8 mouse cellular contexts compared by ENCODE assay signal in the genomic region with DNA sequence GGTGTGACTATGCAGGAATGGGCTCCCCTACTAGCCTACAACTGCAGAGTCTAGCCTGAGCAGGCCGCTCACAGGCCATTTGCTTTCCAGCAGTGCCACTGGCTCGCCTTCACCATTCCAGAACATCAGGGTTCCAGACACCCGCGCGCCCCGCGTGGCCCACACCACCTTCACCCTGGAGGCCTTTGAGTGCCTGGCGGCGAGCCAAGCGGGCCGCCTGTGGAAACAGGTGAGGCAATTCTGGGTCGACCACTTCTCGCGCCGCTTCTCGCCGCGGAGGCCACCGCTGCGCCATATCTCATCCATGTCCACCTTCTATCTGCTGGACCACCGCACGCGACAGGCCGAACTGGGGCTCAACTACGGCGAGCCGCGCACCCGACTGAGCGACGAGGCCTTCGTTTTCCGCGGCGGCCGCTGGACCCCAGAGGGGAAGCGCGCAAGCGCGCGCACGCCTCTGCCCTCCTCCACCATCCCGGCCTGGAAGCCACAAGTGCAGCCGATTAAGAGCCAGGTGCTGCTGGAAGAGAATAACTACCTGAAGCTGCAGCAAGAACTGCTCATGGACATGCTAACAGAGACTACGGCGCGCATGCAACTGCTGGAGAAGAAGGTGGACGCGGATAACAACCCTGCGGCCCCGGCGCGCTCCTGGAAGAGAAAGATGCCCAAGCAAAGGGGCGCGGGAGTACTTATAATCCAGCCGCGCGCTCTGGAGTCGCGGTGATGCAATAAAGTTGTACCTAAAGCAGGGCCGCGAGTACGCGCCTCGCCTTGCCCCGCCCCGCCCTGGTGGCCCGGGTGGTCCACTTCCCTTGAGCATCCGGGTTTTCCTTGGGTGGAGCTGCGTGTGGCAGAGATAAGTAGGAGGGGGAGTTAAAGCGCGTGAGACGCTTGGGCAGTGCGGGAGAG. TPM values are rescaled to one million over a fixed set of nuclear protein-coding genes. Genes with fewer than 3 reads are reported as not detected.
DNase-seq lines count a peak whose midpoint lies in the region; ATAC-seq and TF ChIP-seq lines count a peak whose summit lies in the region.

No protein-coding gene starts in this region.

- ATAC-seq in forebrain, embryonic 13.5 days: peak; percentile 81
- peak; percentile 51 to 60; a peak in 3 of 4 replicates for ATAC-seq in hematopoietic stem cell, adult 5-6 weeks (replicated peaks in 1 of 2; ENCODE audit: insufficient read depth in 1 of 2, low FRiP score in 2 of 2, low TSS enrichment in 1 of 2, low read depth in 1 of 2, poor library complexity in 2 of 2, severe bottlenecking in 2 of 2)
- peak; percentile 76 for ATAC-seq in lung, postnatal 0 days

- no peaks in the 10 kb centered on the region for H3K4me1 ChIP-seq in forebrain, embryonic 13.5 days
- H3K4me1 ChIP-seq in lung, postnatal 0 days (ENCODE audit: insufficient read depth, low read depth, low read length): no peaks in the 10 kb centered on the region

- H3K36me3 ChIP-seq in forebrain, embryonic 13.5 days (ENCODE audit: poor library complexity, severe bottlenecking): no peaks in the 10 kb centered on the region
- no peaks in the 10 kb centered on the region for H3K36me3 ChIP-seq in lung, postnatal 0 days (ENCODE audit: insufficient read depth, low read length)

- no peak for TF ChIP-seq CTCF in lung, postnatal 0 days (IDR thresholded peaks at IDR 0.05)

- H3K27me3 ChIP-seq in forebrain, embryonic 13.5 days: peaks cover 8% of the 10 kb centered on the region; the same call in 1 of the 2 replicates
- H3K27me3 ChIP-seq in lung, postnatal 0 days (replicated peaks; ENCODE audit: insufficient read depth, low read length): no peaks in the 10 kb centered on the region; the same call in 1 of the 2 replicates

- peak overlapping the region; percentile 89 for H3K4me2 ChIP-seq in forebrain, embryonic 13.5 days
- H3K4me2 ChIP-seq in lung, postnatal 0 days (replicated peaks; ENCODE audit: low read depth, low read length): peak overlapping the region; percentile 93

- WGBS in forebrain, embryonic 13.5 days: 2% methylated on average over 74 of the region's 74 CpGs
- 1% methylated on average over 73 of the region's 74 CpGs for WGBS in lung, postnatal 0 days

- peak overlapping the region; percentile 14 for H3K27ac ChIP-seq in forebrain, embryonic 13.5 days
- H3K27ac ChIP-seq in lung, postnatal 0 days (ENCODE audit: low read length): no peak overlapping the region

- DNase-seq in MEL-GATA-1-ER (ENCODE audit: extremely low read depth, low read depth) (peak; percentile 68), adipocyte (ENCODE audit: low spot score) (no peak)
- DNase-seq in c-Kit-positive CD71-positive TER-119-positive erythroid progenitor cells, embryonic 14.5 days (ENCODE audit: low spot score): peak; percentile 40
- DNase-seq in layer of hippocampus, adult 9-11 months: peak; percentile 69
- DNase-seq in lung, postnatal 0 days (ENCODE audit: low spot score): peak; percentile 58
- peak; percentile 83 for DNase-seq in retina, postnatal 1 day

- H3K9ac ChIP-seq in forebrain, embryonic 13.5 days: peak overlapping the region; percentile 71
- H3K9ac ChIP-seq in lung, postnatal 0 days (replicated peaks; ENCODE audit: low read depth): 0 out of 2 replicates have a peak overlapping the region, but pooled peaks have one; percentile 12

- no peak for TF ChIP-seq EP300 in lung, postnatal 0 days (IDR thresholded peaks at IDR 0.05)

- no peaks in the 10 kb centered on the region for H3K9me3 ChIP-seq in forebrain, embryonic 13.5 days (replicated peaks)
- no peaks in the 10 kb centered on the region for H3K9me3 ChIP-seq in lung, postnatal 0 days (ENCODE audit: low read length)

- H3K4me3 ChIP-seq in forebrain, embryonic 13.5 days: peak overlapping the region; percentile 55
- peak overlapping the region; percentile 54 for H3K4me3 ChIP-seq in lung, postnatal 0 days (ENCODE audit: low read depth, low read length)

RNA-seq across cellular contexts. Expression of a gene that starts 4.9 kb away (rescaled TPM):
- polyA plus RNA-seq in forebrain, embryonic 13.5 days (2015; fragmentation: Nextera tagmentation; extraction: Ambion mirVana): 0.25 and 1.1 TPM in 2 replicates
- total RNA-seq in hematopoietic stem cell, adult 5-6 weeks (2017): not detected in 2 replicates
- 0.40 and 0.53 TPM in 2 replicates for polyA plus RNA-seq in lung, postnatal 0 days (2015; fragmentation: Nextera tagmentation; extraction: Ambion mirVana)

RNA-seq across cellular contexts. Expression of a gene that starts 17.6 kb away (rescaled TPM):
- polyA plus RNA-seq in forebrain, embryonic 13.5 days (2015; fragmentation: Nextera tagmentation; extraction: Ambion mirVana): 721 and 763 TPM in 2 replicates
- 1,107 and 1,206 TPM in 2 replicates for total RNA-seq in hematopoietic stem cell, adult 5-6 weeks (2017)
- 154 and 172 TPM in 2 replicates for polyA plus RNA-seq in lung, postnatal 0 days (2015; fragmentation: Nextera tagmentation; extraction: Ambion mirVana)

RNA-seq across cellular contexts. Expression of a gene that starts 33.7 kb away (rescaled TPM):
- 243 and 261 TPM in 2 replicates for polyA plus RNA-seq in forebrain, embryonic 13.5 days (2015; fragmentation: Nextera tagmentation; extraction: Ambion mirVana)
- 717 and 931 TPM in 2 replicates for total RNA-seq in hematopoietic stem cell, adult 5-6 weeks (2017)
- 168 and 186 TPM in 2 replicates for polyA plus RNA-seq in lung, postnatal 0 days (2015; fragmentation: Nextera tagmentation; extraction: Ambion mirVana)
